Mouse (Mus musculus) spleen, embryonic (tissue): ENCODE results near the gene Uqcrh.

Experiments
- CTCF ChIA-PET: fragments of 350-600 bp; sonication (Branson Sonifier 250); formaldehyde crosslinking; loops from one replicate; lab custom pipeline; 2022; lab: Charles Lee

Gene Uqcrh

GRCm38 (mm10) chr4:116074861-116075620, at the start of gene Uqcrh, which contains the start of gene Lrrc41:
Uqcrh (minus strand) TSS chr4:116075071.
Lrrc41 (plus strand) TSS chr4:116075269.
- CTCF ChIA-PET = interaction anchor here (1.2 kb wide), 1 partner anchor 22 kb away, joined by 3 read pairs; no protein-coding TSS in a partner anchor

- CTCF ChIA-PET = no interaction called here
These were observed 49.0 kb upstream of the Uqcrh start, which contains the start of the genes Rad54l and Pomgnt1 for GRCm38 (mm10) chr4:116123602-116124519. Rad54l (minus strand) TSS chr4:116123690. Pomgnt1 (plus strand) TSS chr4:116123840.

GRCm38 (mm10) chr4:116122762-116123161, 47.9 kb upstream of the Uqcrh start:
- CTCF ChIA-PET = no interaction called here

GRCm38 (mm10) chr4:116111486-116111885, 36.6 kb upstream of the Uqcrh start:
- CTCF ChIA-PET = no interaction called here

GRCm38 (mm10) chr4:116110695-116111094, 35.8 kb upstream of the Uqcrh start:
- CTCF ChIA-PET = no interaction called here

- CTCF ChIA-PET = no interaction called here
These were observed 30.4 kb upstream of the Uqcrh start for GRCm38 (mm10) chr4:116105278-116105677.

GRCm38 (mm10) chr4:116100959-116101358, 26.1 kb upstream of the Uqcrh start:
- CTCF ChIA-PET = interaction anchor here (0.6 kb wide), 1 partner anchor 29 kb away, joined by 3 read pairs; no protein-coding TSS in a partner anchor

- CTCF ChIA-PET = no interaction called here
These were observed 22.3 kb upstream of the Uqcrh start for GRCm38 (mm10) chr4:116097211-116097610.

- CTCF ChIA-PET = no interaction called here
These were observed 21.4 kb upstream of the Uqcrh start for GRCm38 (mm10) chr4:116096291-116096690.

GRCm38 (mm10) chr4:116088510-116089249, 13.8 kb upstream of the Uqcrh start:
- CTCF ChIA-PET = no interaction called here

- CTCF ChIA-PET = no interaction called here
These were observed 2.6 kb upstream of the Uqcrh start for GRCm38 (mm10) chr4:116077240-116078095.

GRCm38 (mm10) chr4:116076369-116077231, 1.7 kb upstream of the Uqcrh start:
- CTCF ChIA-PET = no interaction called here

GRCm38 (mm10) chr4:116075631-116076368, 929 bp upstream of the Uqcrh start:
- CTCF ChIA-PET = no interaction called here

- CTCF ChIA-PET = interaction anchor here (1.2 kb wide), 1 partner anchor 21 kb away, joined by 3 read pairs; no protein-coding TSS in a partner anchor
These were observed 661 bp downstream of the Uqcrh start for GRCm38 (mm10) chr4:116074145-116074675.

GRCm38 (mm10) chr4:116073146-116073545, 1.7 kb downstream of the Uqcrh start:
- CTCF ChIA-PET = no interaction called here

- CTCF ChIA-PET = no interaction called here
These were observed 4.8 kb downstream of the Uqcrh start for GRCm38 (mm10) chr4:116070116-116070515.

GRCm38 (mm10) chr4:116063855-116064254, 11.0 kb downstream of the Uqcrh start:
- CTCF ChIA-PET = interaction anchor here (0.7 kb wide), 1 partner anchor 112 kb away, joined by 10 read pairs; no protein-coding TSS in a partner anchor

- CTCF ChIA-PET = interaction anchor here (0.7 kb wide), 1 partner anchor 101 kb away, joined by 5 read pairs; no protein-coding TSS in a partner anchor
These were observed 15.7 kb downstream of the Uqcrh start for GRCm38 (mm10) chr4:116059012-116059726.
